Mouse (Mus musculus) thymus, adult 2 months (tissue): ENCODE results near the gene Dnajc16. TPM values are rescaled to one million over a fixed set of nuclear protein-coding genes. Genes with fewer than 3 reads are reported as not detected.

Experiments
- DNase-seq: peaks from one replicate; pipeline ENCODE4 v3.0.0; 2021
- H3K27ac ChIP-seq: fragments of 200-500 bp; 2 replicates; pipeline ENCODE4 v1.5.1; 2012; ENCODE audit warnings: low read length, control low read depth; ENCODE audit not compliant: control insufficient read depth, insufficient read depth
- H3K27me3 ChIP-seq: fragments of 200-500 bp; 2 replicates; pipeline ENCODE4 v1.6.1; 2012; ENCODE audit warnings: mild to moderate bottlenecking, low read length, moderate library complexity, mixed read lengths; ENCODE audit not compliant: control insufficient read depth, insufficient read depth
- H3K36me3 ChIP-seq: fragments of 200-500 bp; 2 replicates; pipeline ENCODE4 v1.6.1; 2012; ENCODE audit warnings: mild to moderate bottlenecking, low read length, moderate library complexity; ENCODE audit not compliant: control insufficient read depth, insufficient read depth
- H3K4me1 ChIP-seq: fragments of 200-500 bp; replicated peaks from 2 replicates; pipeline ENCODE4 v1.6.1; 2012; ENCODE audit warnings: low read length; ENCODE audit not compliant: control insufficient read depth, insufficient read depth
- H3K4me3 ChIP-seq: fragments of 200-500 bp; 2 replicates; pipeline ENCODE4 v1.5.1; 2012; ENCODE audit warnings: mild to moderate bottlenecking, low read length, control low read depth, moderate library complexity; ENCODE audit not compliant: control insufficient read depth, insufficient read depth
- CTCF ChIP-seq: fragments of 200-500 bp; IDR thresholded peaks from 2 replicates; pipeline ENCODE4 v1.5.1; 2012; ENCODE audit warnings: mild to moderate bottlenecking, control low read depth, low read length, moderate library complexity, borderline replicate concordance; ENCODE audit not compliant: control insufficient read depth, poor library complexity, insufficient read depth; ENCODE audit errors: extremely low read depth
- POLR2A ChIP-seq: fragments of 200-500 bp; IDR thresholded peaks from 2 replicates; pipeline ENCODE4 v1.6.1; 2012; ENCODE audit warnings: mild to moderate bottlenecking, low read length, control low read depth, moderate library complexity; ENCODE audit not compliant: control insufficient read depth, poor library complexity, insufficient read depth; ENCODE audit errors: extremely low read depth
- WGBS: fragments of 180-500 bp; shearing (Covaris S2); methylation state at CpG from one replicate; pipeline ENCODE4 v1.1.7; 2018; 5-methylcytosine and 5-hydroxymethylcytosine counted together
- polyA plus RNA-seq: library from polyadenylated mRNA; depleted of rRNA; stranded (reverse); fragments of >200 nt; gene quantifications from 2 replicates; pipeline ENCODE4 v1.2.3, GENCODE M21; 2012

Dnajc16 gene
- polyA plus RNA-seq, 1 experiment: 11.9 TPM

DNA sequence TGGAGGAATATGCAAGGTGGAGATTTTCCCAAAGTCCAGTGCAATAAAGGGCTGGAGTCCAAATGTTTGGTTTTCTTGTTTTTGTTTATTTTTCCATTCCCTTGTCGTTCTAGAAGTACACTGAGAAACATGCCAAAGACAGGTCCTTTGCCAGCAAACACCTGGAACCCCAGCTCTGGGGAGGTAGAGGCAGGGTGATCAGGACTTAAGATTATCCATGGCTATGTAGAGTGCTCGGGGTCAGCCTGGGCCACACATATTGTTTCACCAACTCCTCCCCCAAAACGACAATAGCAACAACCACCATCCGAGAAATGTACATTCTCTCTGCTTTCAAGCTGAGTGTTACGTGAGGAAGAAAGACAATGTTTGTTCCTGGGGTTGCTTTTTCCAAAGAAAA is 35.3 kb upstream of the Dnajc16 start, which contains the start of gene Cela2a:
Gene Cela2a, minus strand, starts transcription at position 101 of the 400 bp plus-strand sequence.
- 88% methylated on average over 5 of the region's 5 CpGs for WGBS
- Histone ChIP-seq H3K27ac (no peak within 1 kb of the TSS), H3K27me3 (no peaks in the 10 kb centered on the region), H3K4me1 (no peaks in the 10 kb centered on the region), H3K36me3 (no peaks in the 10 kb centered on the region), H3K4me3 (no peak within 1 kb of the TSS)
- no peak for DNase-seq
- TF ChIP-seq POLR2A (no peak), CTCF (no peak)

DNA sequence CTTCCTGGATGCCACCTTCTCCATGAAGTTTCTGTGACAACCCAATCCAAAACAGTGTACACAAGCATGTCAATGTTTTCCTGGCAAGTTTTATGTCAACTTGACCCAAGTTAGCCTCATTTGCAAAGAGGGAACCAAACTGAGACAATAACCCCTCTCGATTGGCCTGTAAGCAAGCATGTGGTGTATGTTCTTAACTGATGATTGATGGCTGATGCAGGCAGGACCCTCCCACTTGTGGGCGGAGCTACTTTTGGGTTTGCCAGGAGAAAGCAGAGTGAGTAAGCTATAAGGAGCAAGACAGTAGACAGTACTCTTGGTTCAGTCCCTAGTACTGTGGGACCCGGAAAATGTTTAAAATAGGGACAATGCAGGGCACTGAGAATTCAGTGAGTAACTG is 32.2 kb upstream of the Dnajc16 start:
- H3K27me3 ChIP-seq: no peaks in the 10 kb centered on the region
- no peak for DNase-seq
- H3K27ac ChIP-seq: no peak overlapping the region
- 57% methylated on average over 3 of the region's 3 CpGs for WGBS
- no peak for TF ChIP-seq CTCF
- no peaks in the 10 kb centered on the region for H3K4me1 ChIP-seq
- no peaks in the 10 kb centered on the region for H3K36me3 ChIP-seq
- no peak overlapping the region for H3K4me3 ChIP-seq

DNA sequence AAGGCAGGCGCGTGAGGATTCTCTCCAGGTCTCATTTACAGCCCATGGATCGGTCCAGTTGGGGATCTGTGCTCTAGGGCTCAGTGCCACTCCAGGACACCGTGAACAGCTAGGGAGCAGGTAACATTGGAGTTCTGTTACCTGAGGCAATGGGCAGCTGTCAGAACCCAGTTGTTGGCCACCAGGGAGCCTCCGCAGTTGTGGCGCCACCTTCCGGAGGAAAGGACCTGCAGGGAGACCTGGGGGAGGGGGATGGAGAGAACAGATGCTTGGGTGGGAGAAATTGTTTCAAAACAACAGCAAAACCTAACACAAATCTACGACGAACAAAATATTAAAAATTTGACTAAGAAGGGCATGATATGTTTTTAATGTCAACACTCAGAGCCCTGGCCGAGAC is 31.4 kb upstream of the Dnajc16 start:
- 91% methylated on average over 10 of the region's 10 CpGs for WGBS
- H3K36me3 ChIP-seq: no peaks in the 10 kb centered on the region
- peak; percentile 21 for DNase-seq
- no peaks in the 10 kb centered on the region for H3K27me3 ChIP-seq
- H3K4me1 ChIP-seq: no peaks in the 10 kb centered on the region
- no peak for TF ChIP-seq CTCF
- TF ChIP-seq POLR2A: no peak
- H3K27ac ChIP-seq: no peak overlapping the region
- H3K4me3 ChIP-seq: no peak overlapping the region

DNA sequence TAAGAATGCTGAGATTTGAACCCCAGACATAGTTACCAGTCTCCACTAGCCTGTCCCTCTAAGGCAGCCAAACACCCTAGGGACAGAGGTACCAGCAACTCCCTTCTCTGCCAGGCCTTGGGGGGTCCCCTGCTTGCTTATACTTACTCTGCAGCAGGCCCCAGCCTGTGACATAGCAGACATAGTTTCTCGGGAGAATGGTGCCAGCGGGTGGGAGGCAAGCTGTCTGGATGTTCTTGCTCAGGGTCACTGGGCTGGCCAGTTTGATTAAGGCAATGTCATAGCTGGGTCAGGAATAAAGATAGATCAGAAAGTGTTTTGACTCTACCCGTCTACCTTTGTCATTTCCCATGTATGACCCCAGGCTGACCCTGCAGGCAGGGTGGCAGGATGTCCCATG is 30.4 kb upstream of the Dnajc16 start:
- H3K4me3 ChIP-seq: no peak overlapping the region
- 92% methylated on average over 3 of the region's 3 CpGs for WGBS
- H3K27ac ChIP-seq: no peak overlapping the region
- no peaks in the 10 kb centered on the region for H3K4me1 ChIP-seq
- H3K27me3 ChIP-seq: no peaks in the 10 kb centered on the region
- TF ChIP-seq POLR2A (no peak), CTCF (no peak)
- H3K36me3 ChIP-seq: no peaks in the 10 kb centered on the region
- DNase-seq: no peak

DNA sequence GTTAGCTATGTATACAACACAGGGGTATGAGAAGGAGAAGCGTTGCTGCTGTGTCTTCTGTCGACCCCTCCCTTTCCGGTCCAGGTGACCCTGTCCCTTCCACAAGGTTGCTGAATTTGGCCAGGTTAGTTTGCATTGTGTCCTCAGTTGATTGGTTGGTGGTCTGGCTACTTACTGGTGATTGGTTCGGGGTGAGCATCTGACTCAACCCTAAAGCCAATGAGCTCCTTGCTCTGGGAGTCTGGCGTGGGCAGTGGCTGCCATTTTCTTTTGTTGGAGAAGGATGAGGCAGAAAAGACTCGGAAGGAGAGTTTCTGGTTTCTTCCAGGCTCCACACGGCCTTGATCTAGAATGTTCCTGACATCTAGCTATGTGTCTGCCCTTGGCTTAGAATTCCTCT is 28.6 kb upstream of the Dnajc16 start:
- Histone ChIP-seq H3K27me3 (no peaks in the 10 kb centered on the region), H3K36me3 (no peaks in the 10 kb centered on the region), H3K27ac (no peak overlapping the region), H3K4me3 (no peak overlapping the region), H3K4me1 (no peaks in the 10 kb centered on the region)
- no peak for DNase-seq
- TF ChIP-seq CTCF: no peak
- 94% methylated on average over 7 of the region's 7 CpGs for WGBS

DNA sequence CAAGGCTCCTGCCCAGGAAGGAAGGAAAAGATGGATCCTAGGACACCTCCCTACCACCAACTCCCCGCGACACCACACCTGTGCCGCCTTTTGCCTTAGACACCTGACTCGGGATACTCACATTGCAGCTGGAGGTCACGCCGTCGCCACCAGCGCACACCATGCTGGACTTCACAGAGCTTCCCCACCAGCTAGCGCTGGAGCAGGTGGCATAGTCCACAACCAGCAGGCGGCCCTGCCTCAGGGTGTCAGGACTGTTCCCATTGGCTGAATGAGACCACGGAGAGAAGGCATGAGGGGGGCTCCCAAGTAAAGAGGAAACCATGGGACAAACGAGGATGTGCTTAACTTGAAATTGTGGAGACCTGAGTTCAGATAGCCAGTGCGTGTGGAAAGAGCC is 28.1 kb upstream of the Dnajc16 start:
- WGBS: 76% methylated on average over 13 of the region's 13 CpGs
- no peaks in the 10 kb centered on the region for H3K27me3 ChIP-seq
- TF ChIP-seq POLR2A (no peak), CTCF (no peak)
- no peaks in the 10 kb centered on the region for H3K4me1 ChIP-seq
- DNase-seq: no peak
- no peak overlapping the region for H3K27ac ChIP-seq
- H3K36me3 ChIP-seq: no peaks in the 10 kb centered on the region
- H3K4me3 ChIP-seq: no peak overlapping the region

DNA sequence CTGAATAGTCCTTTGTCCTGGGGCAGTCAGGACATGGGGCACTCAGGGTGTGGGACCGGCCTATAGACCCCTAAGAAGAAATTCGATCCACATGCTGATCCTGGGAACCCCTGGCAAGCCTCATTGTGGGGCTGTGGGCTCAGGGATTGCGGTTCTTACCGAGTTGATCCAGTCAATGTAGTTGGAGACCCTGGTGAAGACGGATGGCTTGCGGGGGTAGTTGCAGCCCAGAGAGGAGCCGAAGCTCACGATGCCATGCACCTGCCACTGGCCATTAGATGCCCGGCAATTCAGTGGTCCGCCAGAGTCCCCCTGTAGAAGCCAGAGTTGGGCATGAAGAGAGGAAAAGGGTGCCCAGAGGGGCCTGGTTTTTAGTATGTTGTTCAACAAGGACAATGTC is 27.0 kb upstream of the Dnajc16 start:
- TF ChIP-seq CTCF: no peak
- no peak for TF ChIP-seq POLR2A
- Histone ChIP-seq H3K4me3 (no peak overlapping the region), H3K4me1 (no peaks in the 10 kb centered on the region), H3K27ac (no peak overlapping the region), H3K36me3 (no peaks in the 10 kb centered on the region), H3K27me3 (no peaks in the 10 kb centered on the region)
- WGBS: 94% methylated on average over 10 of the region's 10 CpGs
- no peak for DNase-seq
